Mouse (Mus musculus): ENCODE measurements at regions not wholly inside any gene's neighbourhood (a gene's known extent, or its start where the extent isn't known, plus 50 kb on each side); places are given as distances from the start of the nearest gene placed in this dataset.

DNA sequence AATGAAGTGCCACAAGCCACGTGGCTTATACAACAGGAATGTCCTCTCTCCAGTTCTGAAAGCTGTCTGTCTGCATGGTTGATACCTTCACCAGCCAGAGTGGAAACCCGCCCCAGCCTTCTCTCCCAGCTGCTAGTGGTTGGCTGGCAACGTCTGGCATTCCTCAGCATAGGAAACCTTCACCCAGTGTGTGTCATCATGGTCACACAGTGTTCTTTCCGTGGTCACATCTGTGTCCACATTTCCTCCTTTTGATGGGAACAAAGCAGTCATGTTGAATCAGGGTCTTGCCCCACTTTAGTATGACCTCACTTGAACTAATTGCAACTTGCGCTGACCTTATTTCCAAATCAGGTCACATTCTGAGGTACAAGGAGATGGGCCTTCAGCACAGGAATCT is 128.1 kb downstream of the Efnb2 start:
- TF ChIP-seq CTCF (IDR thresholded peaks at IDR 0.05; ENCODE audit: borderline replicate concordance, insufficient read depth, low read length) (no peak), POLR2A (IDR thresholded peaks at IDR 0.05; ENCODE audit: low read depth, low read length) (no peak)

Data from embryonic fibroblast, embryonic 13.5 days (primary cell).